Mouse (Mus musculus) intestine, embryonic 16.5 days (tissue): Measurements from ENCODE around the gene Sae1. TPM values are rescaled to one million over a fixed set of nuclear protein-coding genes. Genes with fewer than 3 reads are reported as not detected.
A peak's percentile ranks its signal among the peaks of the same experiment; 100 is the strongest.

Experiments used
- ATAC-seq: fragments of 200-750 bp; cut with Nextera tagmentation; 2 replicates; pipeline ENCODE4 v1.8.0; 2017; ENCODE audit warnings: moderate TSS enrichment, moderate library complexity
- H3K27ac ChIP-seq: fragments of 300-500 bp; sonication (generic); 2 replicates; pipeline ENCODE4 v1.5.1; 2014; ENCODE audit warnings: mild to moderate bottlenecking, low read length
- H3K27me3 ChIP-seq: fragments of 300-500 bp; sonication (generic); replicated peaks from 2 replicates; pipeline ENCODE4 v1.6.1; 2014; ENCODE audit warnings: low read length, control low read depth, mixed read lengths; ENCODE audit not compliant: control insufficient read depth, insufficient read depth
- H3K36me3 ChIP-seq: fragments of 300-500 bp; sonication (generic); 2 replicates; pipeline ENCODE4 v1.6.1; 2014; ENCODE audit warnings: low read length, control low read depth; ENCODE audit not compliant: control insufficient read depth, insufficient read depth
- H3K4me1 ChIP-seq: fragments of 300-500 bp; sonication (generic); 2 replicates; pipeline ENCODE4 v1.6.1; 2014; ENCODE audit warnings: low read length, control low read depth, mixed read lengths; ENCODE audit not compliant: control insufficient read depth, insufficient read depth
- H3K4me2 ChIP-seq: fragments of 300-500 bp; sonication (generic); 2 replicates; pipeline ENCODE4 v1.6.1; 2014; ENCODE audit warnings: low read depth, low read length, control low read depth
- H3K4me3 ChIP-seq: fragments of 300-500 bp; sonication (generic); 2 replicates; pipeline ENCODE4 v1.5.1; 2014; ENCODE audit warnings: mild to moderate bottlenecking, low read length
- H3K9ac ChIP-seq: fragments of 300-500 bp; sonication (generic); 2 replicates; pipeline ENCODE4 v1.6.1; 2014; ENCODE audit warnings: low read depth, low read length
- H3K9me3 ChIP-seq: fragments of 300-500 bp; sonication (generic); 2 replicates; pipeline ENCODE4 v1.6.1; 2016; ENCODE audit warnings: low read length, control low read depth; ENCODE audit not compliant: control insufficient read depth
- WGBS: fragments of 180-500 bp; shearing (Covaris S2); extraction: QIAGEN DNeasy Blood & Tissue Kit; methylation state at CpG from one replicate; pipeline ENCODE4 v1.1.7; 2014; 5-methylcytosine and 5-hydroxymethylcytosine counted together
- polyA plus RNA-seq: library from polyadenylated mRNA; unstranded; fragments of >200 nt; fragmentation: Nextera tagmentation; extraction: Ambion mirVana; gene quantifications from 2 replicates; pipeline ENCODE4 v1.2.1, GENCODE M21; 2015

Sae1 gene
- polyA plus RNA-seq, 1 experiment from 2014 or later, result 263 TPM

- Histone ChIP-seq H3K4me2 (no peak overlapping the region), H3K36me3 (peaks cover 23% of the 10 kb centered on the region), H3K4me1 (peaks cover 13% of the 10 kb centered on the region), H3K9ac (no peak overlapping the region), H3K4me3 (no peak overlapping the region), H3K27me3 (no peaks in the 10 kb centered on the region), H3K9me3 (no peaks in the 10 kb centered on the region), H3K27ac (no peak overlapping the region)
- 89% methylated on average over 11 of the region's 11 CpGs for WGBS
- no peak for ATAC-seq
These were observed 106.9 kb downstream of the Sae1 start for GRCm38 (mm10) chr7:16280721-16281120.

- Histone ChIP-seq H3K27ac (peak overlapping the region; percentile 97; the same call in 1 of the 2 replicates), H3K27me3 (no peaks in the 10 kb centered on the region), H3K4me2 (peak overlapping the region; percentile 91), H3K4me3 (peak overlapping the region; percentile 80), H3K9me3 (no peaks in the 10 kb centered on the region), H3K9ac (peak overlapping the region; percentile 86; the same call in 1 of the 2 replicates), H3K36me3 (peaks cover 4% of the 10 kb centered on the region; the same call in 1 of the 2 replicates), H3K4me1 (peaks cover 32% of the 10 kb centered on the region)
- ATAC-seq, result no peak
- 77% methylated on average over 10 of the region's 10 CpGs for WGBS
These were observed 112.4 kb downstream of the Sae1 start for GRCm38 (mm10) chr7:16274922-16275890.

- no peaks in the 10 kb centered on the region for H3K27me3 ChIP-seq
- H3K4me2 ChIP-seq, result peak overlapping the region; percentile 91
- H3K4me1 ChIP-seq, result peaks cover 32% of the 10 kb centered on the region
- peak overlapping the region; percentile 86 for H3K9ac ChIP-seq
- H3K9me3 ChIP-seq, result no peaks in the 10 kb centered on the region
- peak overlapping the region; percentile 80 for H3K4me3 ChIP-seq
- H3K36me3 ChIP-seq, result no peaks in the 10 kb centered on the region
- WGBS, result under 1% methylated on average over 18 of the region's 18 CpGs
- H3K27ac ChIP-seq, result peak overlapping the region; percentile 97
- ATAC-seq, result peak; percentile 87
These were observed 113.9 kb downstream of the Sae1 start for GRCm38 (mm10) chr7:16273766-16274140.

GRCm38 (mm10) chr7:16273081-16273765 lies 114.4 kb downstream of the Sae1 start, which contains the start of gene Inafm1:
TSS of gene Inafm1 (minus strand) at chr7:16273617.
- Histone ChIP-seq H3K27me3 (no peaks in the 10 kb centered on the region), H3K4me1 (peaks cover 32% of the 10 kb centered on the region), H3K4me2 (peak within 1 kb of the TSS; percentile 91), H3K4me3 (peak within 1 kb of the TSS; percentile 80), H3K27ac (peak within 1 kb of the TSS; percentile 97), H3K9me3 (no peaks in the 10 kb centered on the region), H3K9ac (peak within 1 kb of the TSS; percentile 86), H3K36me3 (no peaks in the 10 kb centered on the region)
- WGBS, result 1% methylated on average over 41 of the region's 49 CpGs
- ATAC-seq, result peak; percentile 78

- H3K4me1 ChIP-seq, result peaks cover 32% of the 10 kb centered on the region
- peak overlapping the region; percentile 86 for H3K9ac ChIP-seq
- no peaks in the 10 kb centered on the region for H3K27me3 ChIP-seq
- H3K9me3 ChIP-seq, result no peaks in the 10 kb centered on the region
- peak overlapping the region; percentile 97 for H3K27ac ChIP-seq
- H3K4me2 ChIP-seq, result peak overlapping the region; percentile 91
- H3K36me3 ChIP-seq, result no peaks in the 10 kb centered on the region
- WGBS, result 0% methylated on average over 45 of the region's 46 CpGs
- ATAC-seq, result peak; percentile 82
- H3K4me3 ChIP-seq, result peak overlapping the region; percentile 80
These were observed 114.9 kb downstream of the Sae1 start for GRCm38 (mm10) chr7:16272681-16273080.

- H3K4me2 ChIP-seq, result no peak overlapping the region
- no peak overlapping the region for H3K27ac ChIP-seq
- H3K4me3 ChIP-seq, result no peak overlapping the region
- ATAC-seq, result no peak
- H3K9ac ChIP-seq, result no peak overlapping the region
- no peaks in the 10 kb centered on the region for H3K36me3 ChIP-seq
- WGBS, result 70% methylated on average over 1 of the region's 1 CpGs
- no peaks in the 10 kb centered on the region for H3K9me3 ChIP-seq
- no peaks in the 10 kb centered on the region for H3K27me3 ChIP-seq
- H3K4me1 ChIP-seq, result peaks cover 29% of the 10 kb centered on the region
These were observed 116.5 kb downstream of the Sae1 start for GRCm38 (mm10) chr7:16271139-16271538.

Other genes starting within 250 kb of the Sae1 start
- gene Meis3, start 212.7 kb downstream of the Sae1 start, polyA plus RNA-seq, result 30.0 TPM in 2 replicates
- 27.2 and 29.8 TPM in 2 replicates for gene Dhx34, start 165.8 kb downstream of the Sae1 start, polyA plus RNA-seq
- gene C5ar2, start 143.7 kb downstream of the Sae1 start, polyA plus RNA-seq, result 0.15 and 0.18 TPM in 2 replicates
- gene C5ar1, start 128.3 kb downstream of the Sae1 start, polyA plus RNA-seq, result 1.9 and 2.4 TPM in 2 replicates
- gene Inafm1, start 114.2 kb downstream of the Sae1 start, polyA plus RNA-seq, result 13.0 and 14.2 TPM in 2 replicates
- 19.8 and 20.8 TPM in 2 replicates for gene Ccdc9, start 101.0 kb downstream of the Sae1 start, polyA plus RNA-seq
- gene Bbc3, start 79.4 kb downstream of the Sae1 start, polyA plus RNA-seq, result 6.2 and 6.6 TPM in 2 replicates
- 9.6 and 11.1 TPM in 2 replicates for gene Zc3h4, start 13.1 kb upstream of the Sae1 start, polyA plus RNA-seq
- 52.4 and 62.8 TPM in 2 replicates for gene Tmem160, start 65.0 kb upstream of the Sae1 start, polyA plus RNA-seq
- gene Npas1, start 89.9 kb upstream of the Sae1 start, polyA plus RNA-seq, result 0.13 and 0.27 TPM in 2 replicates
- 7.3 and 7.8 TPM in 2 replicates for gene Arhgap35, start 227.2 kb upstream of the Sae1 start, polyA plus RNA-seq